Mouse (Mus musculus) CH12F3 (cell line): ENCODE data around the gene Naga.
"Not testable (repeated sequence)": the region's sequence is repeated elsewhere in the genome, so short reads cannot be mapped to it uniquely, and the experiment has no call there.

Experiments used
- in situ Hi-C: fragments of 300-500 bp; cut with MboI; formaldehyde crosslinking; loops from 2 replicates; pipeline ENCODE4 v1.14.3; 2020; ENCODE audit warnings: low sequenced_read_pairs

Naga gene

GRCm38 (mm10) chr15:82338593-82339112, at the start of gene Naga, which contains the start of the genes Pheta2 and Smdt1:
TSS of gene Naga (minus strand) at chr15:82338925.
TSS of gene Pheta2 (plus strand) at chr15:82338942.
TSS of gene Smdt1 (plus strand) at chr15:82338959.
- in situ Hi-C loops = no loop called here

DNA sequence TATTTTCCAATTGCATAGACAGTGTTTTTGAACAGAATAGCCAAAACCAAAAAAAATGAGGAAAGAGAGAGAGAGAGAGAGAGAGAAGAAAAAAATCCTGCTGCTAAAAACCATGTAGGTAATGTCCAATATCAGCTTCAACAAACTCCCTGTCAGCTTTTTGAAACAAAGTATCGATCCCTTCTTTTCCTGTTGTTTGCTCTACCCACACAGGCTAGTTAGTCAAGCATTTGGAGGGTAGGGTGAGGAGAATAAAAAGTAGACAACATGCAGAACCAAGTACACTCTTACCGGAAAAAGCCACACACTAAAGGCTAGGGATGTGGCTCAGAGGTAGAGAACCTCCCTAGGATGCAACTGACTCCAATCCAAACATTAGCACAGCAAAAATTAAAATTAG, 47.0 kb upstream of the Naga start:
- in situ Hi-C loops = no loop called here

GRCm38 (mm10) chr15:82382441-82382840, 43.7 kb upstream of the Naga start:
- in situ Hi-C loops = no loop called here

DNA sequence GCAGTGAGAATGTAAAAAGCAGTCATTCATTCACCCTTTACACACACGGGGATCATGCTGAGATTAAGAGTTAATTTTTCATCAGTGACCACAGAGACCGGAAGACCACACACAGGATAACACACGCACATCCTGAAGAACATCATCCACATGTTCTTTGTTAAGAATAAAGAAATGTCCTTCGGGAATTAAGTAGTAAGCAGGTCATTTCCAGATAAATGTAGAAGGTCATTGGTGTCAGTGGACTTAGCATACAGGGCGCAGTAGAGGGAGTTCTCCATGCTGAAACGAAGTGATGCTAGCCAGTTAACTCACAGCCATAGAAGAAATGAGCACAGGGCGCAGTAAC, 42.0 kb upstream of the Naga start:
- in situ Hi-C loops = no loop called here

DNA sequence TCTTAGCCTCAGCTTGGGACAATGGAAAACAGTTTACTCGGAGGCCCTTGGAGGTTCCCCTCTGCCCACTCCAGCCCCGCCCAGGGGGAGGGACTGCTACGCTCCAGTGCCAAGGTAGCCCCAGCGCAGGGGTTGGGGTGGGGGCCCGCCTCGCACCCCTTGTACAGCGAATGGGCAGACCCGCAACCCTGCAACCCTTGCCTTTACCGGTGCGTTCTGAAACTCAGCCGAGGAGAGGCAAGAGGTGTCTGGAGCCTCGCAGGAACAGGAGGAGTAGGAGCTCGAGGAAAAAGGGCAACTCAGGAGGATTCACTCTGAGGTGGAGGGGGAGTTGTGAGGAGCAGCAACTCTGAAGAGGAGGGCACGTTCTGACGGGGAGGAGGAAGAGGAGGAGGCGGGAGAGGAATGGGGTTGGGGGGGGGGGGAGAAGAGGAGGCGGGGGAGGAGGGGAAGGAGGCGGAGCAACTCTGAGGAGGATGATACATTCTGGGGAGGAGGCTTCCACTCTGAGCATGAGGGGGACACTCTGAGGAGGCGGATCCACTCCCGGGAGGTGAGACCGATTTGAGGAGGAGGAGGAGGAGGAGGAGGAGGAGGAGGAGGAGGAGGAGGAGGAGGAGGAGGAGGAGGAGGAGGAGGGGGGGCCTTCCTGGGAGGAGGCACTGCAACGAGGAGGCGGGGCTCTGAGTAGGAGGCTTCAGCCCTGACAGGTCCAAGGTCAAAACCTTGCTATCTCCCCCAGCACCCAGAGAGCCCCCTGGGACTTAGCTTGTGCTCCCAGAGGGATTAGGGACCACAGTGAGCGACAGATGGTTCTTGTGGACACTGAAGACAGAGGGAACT, 41.4 kb upstream of the Naga start, which contains the start of gene Cyp2d22:
Gene Cyp2d22 (minus strand): TSS at position 390 of the 843 bp plus-strand sequence.
- in situ Hi-C loops = no loop called here

DNA sequence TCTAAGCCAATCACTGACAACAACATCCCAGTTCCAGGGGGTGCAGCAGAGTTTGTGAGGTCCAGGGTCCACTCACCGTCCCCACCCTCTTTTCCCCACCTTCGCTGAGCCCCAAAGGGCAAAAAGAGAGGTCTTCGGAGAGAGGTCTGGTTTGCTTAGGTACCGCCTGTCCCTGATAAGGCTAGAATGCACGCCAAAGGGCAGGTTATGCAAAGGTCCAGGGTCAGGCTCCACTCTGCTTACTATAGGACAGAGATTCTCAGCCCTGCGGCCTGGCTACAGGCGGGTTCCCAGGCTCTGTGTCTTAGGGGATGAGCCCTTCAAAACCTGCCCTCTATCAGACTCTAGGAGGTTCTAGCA, 40.8 kb upstream of the Naga start:
- in situ Hi-C loops = no loop called here

GRCm38 (mm10) chr15:82378261-82379180, 39.8 kb upstream of the Naga start:
- in situ Hi-C loops = no loop called here

GRCm38 (mm10) chr15:82377701-82378100, 39.0 kb upstream of the Naga start:
- in situ Hi-C loops = no loop called here

DNA sequence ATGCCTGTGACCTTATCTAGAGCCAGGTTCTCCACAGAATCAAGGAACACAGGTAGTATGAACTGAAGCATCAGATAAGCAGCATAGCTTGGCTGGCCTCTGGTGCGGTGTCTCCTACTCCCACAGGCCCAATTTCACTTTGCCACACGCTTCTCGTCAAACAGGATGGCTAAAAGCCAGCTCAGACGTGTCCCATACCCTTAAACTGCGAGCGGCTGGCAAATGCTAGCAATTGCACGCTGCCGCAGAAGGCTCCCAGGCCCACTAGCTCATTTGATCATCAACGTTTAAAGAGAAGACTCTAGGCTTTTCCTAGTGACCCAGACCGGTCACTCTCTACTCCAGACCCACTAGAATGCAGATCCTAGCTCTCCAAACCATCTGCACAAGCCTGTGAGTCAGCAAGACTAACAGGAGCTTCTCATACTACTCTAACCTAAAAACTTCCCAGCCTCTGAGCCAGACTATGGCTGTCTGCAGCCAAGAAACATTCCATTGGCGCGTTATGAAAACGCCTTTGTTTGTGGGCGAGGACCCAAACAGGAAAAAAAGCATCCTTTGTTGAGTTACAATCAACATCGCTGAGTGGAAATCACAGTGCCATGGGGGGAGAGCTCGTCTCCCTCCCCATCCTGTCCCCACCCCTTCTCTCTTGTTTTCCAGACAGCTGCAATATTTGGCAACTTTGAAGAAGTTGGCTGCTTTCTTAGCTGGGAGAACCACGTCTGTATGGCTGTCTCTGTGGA, 37.8 kb upstream of the Naga start:
- in situ Hi-C loops = no loop called here

DNA sequence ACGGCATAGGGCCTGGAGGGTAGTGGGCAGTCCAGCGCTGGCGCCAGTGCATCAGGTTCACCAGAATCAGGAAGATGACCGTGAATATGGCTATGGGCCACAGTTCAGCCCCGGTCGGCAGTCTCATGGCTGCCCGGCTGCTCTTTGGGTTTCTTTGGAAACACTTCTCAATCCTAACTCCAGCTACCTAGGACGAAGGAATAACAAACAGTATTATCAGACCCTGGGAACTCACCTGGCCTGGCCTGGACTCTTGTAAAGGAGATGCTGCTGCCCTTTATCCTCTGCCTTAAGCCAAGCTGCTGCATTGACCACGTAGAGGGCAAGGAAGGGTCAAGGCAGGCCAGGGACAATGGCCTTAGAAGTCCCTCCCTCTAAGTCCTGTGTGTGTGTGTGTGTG, 37.1 kb upstream of the Naga start:
- in situ Hi-C loops = no loop called here

- in situ Hi-C loops = no loop called here
These were observed 35.7 kb upstream of the Naga start for GRCm38 (mm10) chr15:82374437-82374836.

DNA sequence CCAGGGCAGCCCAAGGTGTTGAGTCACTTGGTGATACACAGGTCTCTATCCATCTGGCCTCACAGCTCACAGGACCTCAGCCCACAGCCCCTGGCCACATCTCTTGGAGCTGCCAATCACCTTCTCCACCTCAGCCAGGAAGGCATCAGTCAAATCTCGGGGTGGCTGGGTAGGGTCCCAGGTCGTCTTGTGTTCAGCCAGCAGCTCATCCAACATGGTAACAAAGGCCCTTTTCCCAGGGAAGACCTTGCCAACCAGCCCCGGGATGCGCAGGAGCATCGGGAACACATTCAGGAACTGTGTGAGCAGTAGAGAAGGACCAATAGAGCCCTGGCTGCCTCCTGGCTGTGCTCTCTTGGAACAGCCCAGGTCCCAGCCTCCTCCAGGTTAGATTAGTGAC, 34.3 kb upstream of the Naga start:
- in situ Hi-C loops = no loop called here

GRCm38 (mm10) chr15:82372446-82372845, 33.7 kb upstream of the Naga start:
- in situ Hi-C loops = no loop called here

- in situ Hi-C loops = no loop called here
These were observed 30.1 kb upstream of the Naga start for GRCm38 (mm10) chr15:82368851-82369250.

- in situ Hi-C loops = no loop called here
These were observed 29.4 kb upstream of the Naga start for GRCm38 (mm10) chr15:82368146-82368545.

GRCm38 (mm10) chr15:82364561-82364960, 25.8 kb upstream of the Naga start:
- in situ Hi-C loops = not testable (repeated sequence)

GRCm38 (mm10) chr15:82363801-82364200, 25.1 kb upstream of the Naga start:
- in situ Hi-C loops = not testable (repeated sequence)

DNA sequence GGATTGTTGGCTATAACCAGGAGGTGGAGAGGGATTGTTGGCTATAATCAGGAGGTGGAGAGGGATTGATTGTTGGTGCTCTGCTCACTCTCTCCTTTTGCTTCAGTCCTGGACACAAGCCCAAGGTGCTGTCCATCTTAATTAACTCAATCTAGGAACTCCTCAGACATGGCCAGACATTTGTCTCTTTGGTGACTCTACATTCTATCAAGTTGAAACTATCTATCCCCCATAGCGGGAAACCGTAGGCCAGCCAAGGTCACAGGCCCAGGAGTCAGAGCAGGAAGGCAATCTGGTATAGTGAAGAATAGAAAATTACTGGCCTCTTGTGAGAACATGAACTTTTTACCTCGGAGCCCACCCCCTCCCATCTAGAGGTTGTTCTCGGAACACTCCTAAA, 23.5 kb upstream of the Naga start:
- in situ Hi-C loops = no loop called here

DNA sequence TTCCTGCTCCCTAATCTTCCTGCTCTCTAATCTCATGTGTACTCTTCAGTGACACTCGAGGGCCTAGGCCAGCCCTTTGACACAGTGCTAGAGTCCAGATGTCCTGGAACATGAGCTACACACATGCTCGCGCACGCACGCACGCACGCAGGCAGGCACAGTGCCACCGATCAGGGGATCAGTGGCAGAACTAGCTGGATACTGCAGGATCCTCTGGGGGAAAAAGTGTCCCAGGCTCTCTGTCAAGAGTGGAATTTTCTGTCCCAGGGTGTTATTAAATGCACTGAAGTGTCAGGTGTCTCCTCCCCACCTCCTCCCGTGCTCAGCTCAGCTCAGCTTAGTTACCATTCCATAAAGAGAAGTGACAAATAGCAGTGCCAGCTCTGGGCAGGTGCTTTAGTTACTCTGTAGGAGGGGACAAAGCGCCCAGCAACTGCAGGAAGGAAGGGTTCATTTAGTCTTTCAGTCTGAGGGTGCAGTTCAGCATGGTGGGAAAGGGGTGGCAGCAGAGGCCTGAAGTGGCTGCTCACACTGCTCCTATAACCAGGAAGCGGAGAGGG, 22.8 kb upstream of the Naga start:
- in situ Hi-C loops = no loop called here

GRCm38 (mm10) chr15:82358431-82359260, 19.9 kb upstream of the Naga start:
- in situ Hi-C loops = no loop called here
